Mouse (Mus musculus) kidney, postnatal 4 days (tissue): ENCODE measurements around the gene 2410015M20Rik.
"Not testable (repeated sequence)": the region's sequence is repeated elsewhere in the genome, so short reads cannot be mapped to it uniquely, and the experiment has no call there.

ENCODE experiments used
- DNase-seq, 2 experiments: peaks; one replicate each; pipeline ENCODE4 v3.0.0; 2021; ENCODE audit warnings: mixed read lengths in 2 of 2

The 2410015M20Rik gene

GRCm38 (mm10) chr17:56609452-56610171 is at the start of gene 2410015M20Rik:
2410015M20Rik (minus strand) TSS chr17:56609771.
- DNase-seq: peak; percentile 94 to 96

GRCm38 (mm10) chr17:56656171-56656570 is 46.6 kb upstream of the 2410015M20Rik start:
- no peak for DNase-seq

GRCm38 (mm10) chr17:56655311-56655710 is 45.7 kb upstream of the 2410015M20Rik start:
- no peak for DNase-seq

GRCm38 (mm10) chr17:56654771-56655170 is 45.2 kb upstream of the 2410015M20Rik start:
- no peak for DNase-seq

DNA sequence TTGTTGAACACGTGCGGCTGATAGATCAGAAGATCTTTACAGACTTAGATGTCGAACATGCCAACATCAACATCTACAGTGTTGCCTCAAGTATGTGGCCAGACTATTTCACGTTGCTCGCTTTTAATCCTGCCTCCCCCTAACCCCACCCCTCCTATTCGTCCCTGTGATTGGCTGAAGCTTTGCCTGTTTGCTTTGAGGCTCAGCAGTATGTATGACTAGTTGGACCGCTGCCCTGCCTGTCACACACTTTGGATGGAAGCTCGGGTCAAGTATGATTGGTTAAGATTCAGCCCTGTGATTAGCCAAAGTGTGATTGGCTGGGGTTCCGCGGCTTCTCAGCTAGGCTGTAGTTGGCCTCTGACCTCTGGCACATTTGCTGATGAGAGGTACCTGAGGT is 42.2 kb upstream of the 2410015M20Rik start:
- DNase-seq: peak; percentile 55 to 68

- DNase-seq: no peak
These were observed 38.0 kb upstream of the 2410015M20Rik start for GRCm38 (mm10) chr17:56647546-56647945.

DNA sequence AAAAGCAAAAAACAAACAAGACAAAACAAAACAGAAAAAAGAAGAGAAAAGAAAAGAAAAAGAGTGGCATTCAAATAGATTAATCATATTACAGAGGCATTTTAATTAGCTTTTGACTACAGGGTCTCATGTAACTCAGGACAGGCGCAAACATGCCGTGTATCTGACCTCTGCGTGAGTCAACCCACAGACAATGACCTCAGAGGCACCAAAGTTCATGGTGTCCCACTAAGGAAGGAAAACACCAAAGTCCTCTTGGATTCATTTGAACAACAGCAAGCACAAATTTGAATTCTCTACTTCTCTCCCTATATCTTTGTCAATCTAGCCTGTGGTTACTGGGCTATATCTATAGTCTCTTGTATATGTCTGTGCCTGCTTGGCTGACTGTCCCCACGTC is 33.7 kb upstream of the 2410015M20Rik start:
- DNase-seq: no peak

DNA sequence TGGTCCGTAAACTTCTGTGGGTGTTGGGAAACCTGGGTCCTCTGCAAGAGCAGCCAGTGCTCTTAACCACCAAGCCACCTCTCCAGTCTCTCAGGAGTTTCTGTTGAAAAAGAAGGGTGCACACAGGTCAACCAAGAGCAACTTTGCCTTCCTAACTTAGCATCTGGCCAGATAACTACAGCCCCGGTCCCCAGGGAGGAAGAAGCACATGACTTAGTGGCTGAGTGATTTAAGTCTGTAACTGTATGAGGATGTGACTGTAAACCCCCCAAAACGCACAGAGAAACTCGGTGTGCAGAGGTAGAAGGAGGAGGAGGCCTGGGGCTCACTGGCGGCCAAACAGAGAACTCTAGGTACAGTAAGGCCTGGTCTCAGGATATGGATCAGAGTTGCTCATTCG is 24.5 kb upstream of the 2410015M20Rik start:
- no peak for DNase-seq

- DNase-seq: no peak
These were observed 22.2 kb upstream of the 2410015M20Rik start for GRCm38 (mm10) chr17:56631807-56632206.

- not testable (repeated sequence) for DNase-seq
These were observed 20.5 kb upstream of the 2410015M20Rik start for GRCm38 (mm10) chr17:56629800-56630781.

- DNase-seq: peak; percentile 56 to 75
These were observed 18.1 kb upstream of the 2410015M20Rik start, which contains the start of gene Catsperd for GRCm38 (mm10) chr17:56627530-56628277. Catsperd (plus strand) TSS chr17:56628143.

GRCm38 (mm10) chr17:56626754-56627470 is 17.3 kb upstream of the 2410015M20Rik start, which contains the start of gene Lonp1:
Lonp1 (minus strand) TSS chr17:56626887.
- DNase-seq: peak; percentile 99

- no peak for DNase-seq
These were observed 16.7 kb upstream of the 2410015M20Rik start for GRCm38 (mm10) chr17:56626260-56626659.

DNA sequence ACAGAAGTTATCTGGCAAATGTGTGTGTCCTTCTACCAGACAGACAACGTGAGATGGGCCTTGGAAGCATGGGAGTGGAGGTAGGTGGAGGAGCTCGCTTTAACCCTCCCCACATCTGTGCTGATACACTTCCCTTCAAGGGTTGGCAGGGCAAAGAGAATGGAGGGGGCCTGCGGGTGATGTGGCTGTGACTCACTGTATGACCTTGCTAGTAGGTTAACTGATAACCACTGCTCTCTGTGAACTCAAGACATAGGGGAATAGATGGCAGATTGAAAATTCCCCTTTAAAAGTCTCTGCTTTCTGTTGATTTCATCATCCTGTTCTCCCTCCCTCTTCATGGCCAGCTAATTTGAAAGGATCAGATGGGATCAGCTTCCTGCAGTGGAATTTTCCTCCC is 15.9 kb upstream of the 2410015M20Rik start:
- no peak for DNase-seq

GRCm38 (mm10) chr17:56617628-56618027 is 8.1 kb upstream of the 2410015M20Rik start:
- no peak for DNase-seq

DNA sequence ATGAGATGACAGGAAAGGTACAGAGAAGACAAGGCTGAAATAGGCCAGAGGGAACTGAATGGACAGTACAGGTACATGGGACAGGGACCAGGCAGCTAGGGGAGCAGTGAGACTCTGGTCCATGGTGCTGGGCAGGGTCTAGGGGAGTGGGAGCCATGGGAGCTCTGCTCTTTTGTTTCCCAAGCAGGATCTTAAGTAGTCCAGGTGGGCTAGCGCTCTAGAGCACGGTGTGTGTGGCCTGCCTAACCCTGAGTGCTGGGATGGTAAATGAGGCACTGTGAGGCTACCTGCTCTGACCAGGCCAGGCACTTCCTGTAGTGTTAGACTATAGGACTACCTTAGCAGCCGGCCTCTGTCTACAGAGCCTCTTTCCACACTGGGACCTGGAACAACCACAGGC is 7.2 kb upstream of the 2410015M20Rik start:
- no peak for DNase-seq

DNA sequence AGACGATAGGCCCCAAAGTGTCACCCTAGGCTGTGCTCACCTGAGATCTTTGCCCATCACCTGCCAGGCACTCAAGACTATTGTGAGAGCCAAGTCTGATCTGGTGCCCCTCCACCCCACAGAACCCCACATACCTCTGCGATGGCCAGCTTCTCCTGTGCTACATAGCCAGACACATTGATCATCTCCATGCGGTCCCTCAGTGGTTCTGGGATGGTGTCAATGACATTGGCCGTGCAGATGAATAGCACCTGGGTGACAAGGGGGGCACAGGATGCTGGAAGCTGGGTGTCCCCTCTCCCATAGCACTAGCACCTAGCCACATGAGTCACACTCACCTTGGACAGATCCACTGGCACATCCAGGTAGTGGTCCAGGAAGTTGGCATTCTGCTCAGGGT is 6.2 kb upstream of the 2410015M20Rik start:
- DNase-seq: no peak

DNA sequence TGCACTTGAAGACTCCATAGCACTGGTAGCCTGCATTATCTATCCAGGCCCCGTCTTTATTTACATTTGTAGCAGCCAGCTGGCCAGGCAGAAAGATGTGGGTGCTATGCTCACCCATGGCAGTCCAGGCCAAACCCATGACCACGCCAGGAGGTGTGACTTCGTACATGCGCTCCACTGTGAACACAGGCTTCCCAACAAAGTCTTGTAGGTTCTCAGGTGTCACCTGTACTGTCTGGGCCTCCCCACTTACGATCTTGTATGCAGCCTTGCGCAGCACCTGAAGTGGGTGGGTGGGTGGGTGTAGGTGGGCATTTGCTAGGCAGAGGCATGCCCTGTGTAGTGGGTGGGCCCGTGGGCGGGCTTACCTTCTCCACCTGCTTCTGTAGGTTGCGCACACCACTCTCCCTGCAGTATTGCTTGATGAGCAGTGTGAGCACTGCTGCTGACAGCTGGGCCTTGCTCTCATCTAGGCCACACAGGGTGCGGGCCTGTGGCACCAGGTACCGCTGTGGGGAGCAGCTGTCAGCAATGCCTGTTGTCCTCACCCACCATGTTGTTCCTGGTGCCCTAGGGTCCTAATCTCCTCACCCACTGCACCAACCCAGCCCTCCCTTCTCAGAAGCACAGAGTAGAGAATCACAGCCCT is 5.7 kb upstream of the 2410015M20Rik start:
- no peak for DNase-seq

GRCm38 (mm10) chr17:56614391-56615135 is 5.0 kb upstream of the 2410015M20Rik start:
- DNase-seq: peak in 1 of 2 experiments; percentile 55

DNA sequence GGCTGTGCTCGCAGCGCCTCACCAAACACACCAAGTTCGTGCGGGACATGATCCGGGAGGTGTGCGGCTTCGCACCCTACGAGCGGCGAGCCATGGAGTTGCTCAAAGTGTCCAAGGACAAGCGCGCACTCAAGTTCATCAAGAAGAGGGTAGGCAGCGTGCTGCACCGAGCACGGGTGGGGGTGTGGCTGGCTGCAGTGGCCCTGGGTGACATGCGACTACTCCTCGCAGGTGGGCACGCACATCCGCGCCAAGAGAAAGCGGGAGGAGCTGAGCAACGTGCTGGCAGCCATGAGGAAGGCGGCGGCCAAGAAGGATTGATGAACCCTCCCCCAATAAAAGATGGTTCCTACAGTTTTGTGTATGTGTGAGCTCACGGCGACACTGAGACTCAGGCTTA is 4.3 kb upstream of the 2410015M20Rik start:
- DNase-seq: peak; percentile 51 to 64
